Mouse (Mus musculus) kidney, postnatal 0 days (tissue): Measurements from ENCODE around the gene Tax1bp1. TPM values are rescaled to one million over a fixed set of nuclear protein-coding genes. Genes with fewer than 3 reads are reported as not detected.

Source experiments
- ATAC-seq: fragments of 200-750 bp; cut with Nextera tagmentation; replicated peaks from 2 replicates; pipeline ENCODE4 v1.8.0; 2017; ENCODE audit warnings: low read depth, moderate number of reproducible peaks, moderate TSS enrichment, moderate library complexity; ENCODE audit not compliant: low FRiP score
- DNase-seq: peaks from one replicate; pipeline ENCODE4 v3.0.0-alpha.2; 2016; ENCODE audit warnings: low spot score
- H3K27ac ChIP-seq: fragments of 300-500 bp; sonication (generic); 2 replicates; pipeline ENCODE4 v1.5.1; 2014; ENCODE audit warnings: mild to moderate bottlenecking
- H3K27me3 ChIP-seq: fragments of 300-500 bp; sonication (generic); 2 replicates; pipeline ENCODE4 v1.6.1; 2014; ENCODE audit warnings: low read length, mixed read lengths; ENCODE audit not compliant: insufficient read depth
- H3K36me3 ChIP-seq: fragments of 300-500 bp; sonication (generic); 2 replicates; pipeline ENCODE4 v1.6.1; 2014; ENCODE audit warnings: low read length, mixed read lengths; ENCODE audit not compliant: insufficient read depth
- H3K4me1 ChIP-seq: fragments of 300-500 bp; sonication (generic); replicated peaks from 2 replicates; pipeline ENCODE4 v1.6.1; 2014; ENCODE audit warnings: antibody characterized with exemption, low read length, mixed read lengths; ENCODE audit not compliant: insufficient read depth
- H3K4me2 ChIP-seq: fragments of 300-500 bp; sonication (generic); 2 replicates; pipeline ENCODE4 v1.6.1; 2014; ENCODE audit warnings: mild to moderate bottlenecking, low read length, moderate library complexity, mixed read lengths
- H3K4me3 ChIP-seq: fragments of 300-500 bp; sonication (generic); replicated peaks from 2 replicates; pipeline ENCODE4 v1.5.1; 2014; ENCODE audit warnings: low read depth, low read length
- H3K9ac ChIP-seq: fragments of 300-500 bp; sonication (generic); 2 replicates; pipeline ENCODE4 v1.6.1; 2014; ENCODE audit warnings: low read depth, low read length
- H3K9me3 ChIP-seq: fragments of 300-500 bp; sonication (generic); replicated peaks from 2 replicates; pipeline ENCODE4 v1.6.1; 2016; ENCODE audit warnings: low read length, inconsistent platforms, mixed read lengths
- CTCF ChIP-seq: IDR thresholded peaks from 2 replicates; pipeline ENCODE4 v1.5.1; 2016; ENCODE audit warnings: antibody characterized with exemption, low read depth, mild to moderate bottlenecking, moderate library complexity
- WGBS: fragments of 180-500 bp; shearing (Covaris S2); extraction: QIAGEN DNeasy Blood & Tissue Kit; methylation state at CpG from one replicate; pipeline ENCODE4 v1.1.7; 2014; 5-methylcytosine and 5-hydroxymethylcytosine counted together
- polyA plus RNA-seq: library from polyadenylated mRNA; unstranded; fragments of >200 nt; fragmentation: Nextera tagmentation; extraction: Ambion mirVana; gene quantifications from 2 replicates; pipeline ENCODE4 v1.2.1, GENCODE M21; 2015

The Tax1bp1 gene
- polyA plus RNA-seq, 1 experiment from 2014 or later = 188 TPM

DNA sequence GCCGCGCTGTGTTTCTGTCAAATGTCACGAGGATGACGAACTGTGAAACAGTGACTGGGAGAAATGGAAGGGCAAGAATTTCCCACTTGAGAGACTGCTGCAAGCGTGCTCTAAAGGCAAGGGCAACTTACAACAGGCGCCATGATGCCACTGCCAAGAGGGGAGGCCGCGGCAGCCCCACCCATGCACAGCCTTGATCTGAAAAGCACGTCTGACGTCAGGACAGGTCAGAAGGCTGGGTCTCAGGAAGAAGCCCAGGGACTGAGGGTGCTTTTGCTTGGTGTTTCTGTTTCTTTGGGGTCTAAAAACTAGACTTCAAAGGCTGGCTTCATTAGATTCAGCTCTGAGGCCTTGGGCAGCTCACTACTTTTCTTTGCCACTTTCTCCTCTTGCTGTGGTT lies 76.8 kb downstream of the Tax1bp1 start:
- Histone ChIP-seq H3K9me3 (no peaks in the 10 kb centered on the region), H3K4me2 (no peak overlapping the region), H3K9ac (no peak overlapping the region), H3K27ac (no peak overlapping the region), H3K4me1 (0 out of 2 replicates have a peak, but pooled peaks cover 6% of the 10 kb centered on the region), H3K27me3 (no peaks in the 10 kb centered on the region), H3K4me3 (no peak overlapping the region), H3K36me3 (no peaks in the 10 kb centered on the region)
- no peak for ATAC-seq
- no peak for DNase-seq
- 66% methylated on average over 10 of the region's 10 CpGs for WGBS
- TF ChIP-seq CTCF = no peak

DNA sequence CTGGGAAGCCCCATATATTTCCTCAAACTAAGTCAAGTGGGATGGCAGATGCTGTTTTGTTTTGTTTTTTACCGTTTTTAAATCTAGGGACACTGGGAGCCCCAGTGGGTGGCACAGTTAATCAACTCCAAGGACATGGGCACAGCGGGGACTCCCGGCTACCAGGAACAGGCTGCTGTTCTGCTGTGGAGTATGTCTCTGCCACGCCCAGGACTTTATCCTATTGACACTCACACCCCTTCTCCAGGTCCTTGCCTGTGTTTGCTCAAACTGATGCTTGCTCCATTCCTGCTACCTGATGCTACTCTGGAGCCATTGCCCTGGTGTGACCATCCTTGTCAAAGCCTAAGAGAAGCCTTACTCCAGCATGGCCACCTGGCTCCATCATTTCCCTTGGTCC lies 77.3 kb downstream of the Tax1bp1 start:
- Histone ChIP-seq H3K9me3 (no peaks in the 10 kb centered on the region), H3K27me3 (no peaks in the 10 kb centered on the region), H3K4me2 (no peak overlapping the region), H3K4me3 (no peak overlapping the region), H3K36me3 (no peaks in the 10 kb centered on the region), H3K27ac (no peak overlapping the region), H3K4me1 (peaks cover 6% of the 10 kb centered on the region; the same call in 1 of the 2 replicates), H3K9ac (no peak overlapping the region)
- DNase-seq = no peak
- WGBS = 90% methylated on average over 4 of the region's 4 CpGs
- no peak for ATAC-seq
- TF ChIP-seq CTCF = no peak

DNA sequence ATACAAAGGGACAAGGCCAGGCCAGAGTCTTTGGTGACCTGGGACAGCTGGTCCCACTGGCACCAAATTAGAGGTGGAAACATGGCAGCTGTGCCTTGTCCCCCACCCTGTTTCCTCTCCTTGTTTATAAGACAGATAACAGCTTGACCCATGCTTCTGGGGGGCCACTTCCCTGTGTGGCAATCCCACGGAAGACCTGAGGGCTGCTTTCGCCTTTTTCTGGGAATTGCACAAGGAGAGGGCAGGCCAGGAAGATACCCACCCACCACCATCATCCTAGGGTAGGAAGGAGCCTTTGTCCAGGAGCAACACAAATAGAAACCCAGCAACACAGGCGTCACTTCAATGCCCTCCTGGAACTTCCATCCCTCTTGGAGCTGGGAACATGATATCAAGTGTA lies 78.9 kb downstream of the Tax1bp1 start:
- DNase-seq (peak; percentile 49), ATAC-seq (no peak)
- Histone ChIP-seq H3K27me3 (no peaks in the 10 kb centered on the region), H3K4me2 (no peak overlapping the region), H3K9me3 (no peaks in the 10 kb centered on the region), H3K4me1 (peaks cover 17% of the 10 kb centered on the region; the same call in 1 of the 2 replicates), H3K27ac (no peak overlapping the region), H3K9ac (no peak overlapping the region), H3K36me3 (no peaks in the 10 kb centered on the region), H3K4me3 (no peak overlapping the region)
- 58% methylated on average over 3 of the region's 3 CpGs for WGBS
- no peak for TF ChIP-seq CTCF

- Histone ChIP-seq H3K9ac (no peak overlapping the region), H3K4me1 (peaks cover 17% of the 10 kb centered on the region; the same call in 1 of the 2 replicates), H3K27me3 (no peaks in the 10 kb centered on the region), H3K27ac (peak overlapping the region; percentile 42; the same call in 1 of the 2 replicates), H3K36me3 (no peaks in the 10 kb centered on the region), H3K4me3 (no peak overlapping the region), H3K4me2 (peak overlapping the region; percentile 31; the same call in 1 of the 2 replicates), H3K9me3 (0 out of 2 replicates have a peak, but pooled peaks cover 4% of the 10 kb centered on the region)
- ATAC-seq (no peak), DNase-seq (peak; percentile 59)
- TF ChIP-seq CTCF = no peak
- 30% methylated on average over 16 of the region's 16 CpGs for WGBS
Measured at GRCm38 (mm10) chr6:52795029-52795841, 81.7 kb downstream of the Tax1bp1 start.

GRCm38 (mm10) chr6:52796035-52796598 lies 82.6 kb downstream of the Tax1bp1 start:
- ATAC-seq (no peak), DNase-seq (peak; percentile 50)
- no peak overlapping the region for H3K4me3 ChIP-seq
- no peak overlapping the region for H3K9ac ChIP-seq
- 45% methylated on average over 9 of the region's 9 CpGs for WGBS
- 0 out of 2 replicates have a peak, but pooled peaks cover 4% of the 10 kb centered on the region for H3K9me3 ChIP-seq
- no peak overlapping the region for H3K4me2 ChIP-seq
- no peaks in the 10 kb centered on the region for H3K27me3 ChIP-seq
- no peaks in the 10 kb centered on the region for H3K36me3 ChIP-seq
- H3K27ac ChIP-seq = no peak overlapping the region
- no peak for TF ChIP-seq CTCF
- H3K4me1 ChIP-seq = peaks cover 17% of the 10 kb centered on the region; the same call in 1 of the 2 replicates

- no peak for ATAC-seq
- DNase-seq = no peak
- no peak overlapping the region for H3K4me3 ChIP-seq
- no peak overlapping the region for H3K9ac ChIP-seq
- no peak overlapping the region for H3K27ac ChIP-seq
- no peak for TF ChIP-seq CTCF
- no peaks in the 10 kb centered on the region for H3K36me3 ChIP-seq
- 63% methylated on average over 1 of the region's 1 CpGs for WGBS
- H3K9me3 ChIP-seq = 0 out of 2 replicates have a peak, but pooled peaks cover 4% of the 10 kb centered on the region
- H3K4me1 ChIP-seq = peaks cover 17% of the 10 kb centered on the region; the same call in 1 of the 2 replicates
- no peaks in the 10 kb centered on the region for H3K27me3 ChIP-seq
- no peak overlapping the region for H3K4me2 ChIP-seq
Measured at GRCm38 (mm10) chr6:52796691-52797090, 83.2 kb downstream of the Tax1bp1 start.
